Mouse (Mus musculus) retina, postnatal 1 day (tissue): Measurements from ENCODE around the gene Fstl4.
"Not testable (repeated sequence)": the region's sequence is repeated elsewhere in the genome, so short reads cannot be mapped to it uniquely, and the experiment has no call there.

Experiments used
- DNase-seq: peaks from one replicate; pipeline ENCODE4 v3.0.0-alpha.2; 2012

The Fstl4 gene

DNA sequence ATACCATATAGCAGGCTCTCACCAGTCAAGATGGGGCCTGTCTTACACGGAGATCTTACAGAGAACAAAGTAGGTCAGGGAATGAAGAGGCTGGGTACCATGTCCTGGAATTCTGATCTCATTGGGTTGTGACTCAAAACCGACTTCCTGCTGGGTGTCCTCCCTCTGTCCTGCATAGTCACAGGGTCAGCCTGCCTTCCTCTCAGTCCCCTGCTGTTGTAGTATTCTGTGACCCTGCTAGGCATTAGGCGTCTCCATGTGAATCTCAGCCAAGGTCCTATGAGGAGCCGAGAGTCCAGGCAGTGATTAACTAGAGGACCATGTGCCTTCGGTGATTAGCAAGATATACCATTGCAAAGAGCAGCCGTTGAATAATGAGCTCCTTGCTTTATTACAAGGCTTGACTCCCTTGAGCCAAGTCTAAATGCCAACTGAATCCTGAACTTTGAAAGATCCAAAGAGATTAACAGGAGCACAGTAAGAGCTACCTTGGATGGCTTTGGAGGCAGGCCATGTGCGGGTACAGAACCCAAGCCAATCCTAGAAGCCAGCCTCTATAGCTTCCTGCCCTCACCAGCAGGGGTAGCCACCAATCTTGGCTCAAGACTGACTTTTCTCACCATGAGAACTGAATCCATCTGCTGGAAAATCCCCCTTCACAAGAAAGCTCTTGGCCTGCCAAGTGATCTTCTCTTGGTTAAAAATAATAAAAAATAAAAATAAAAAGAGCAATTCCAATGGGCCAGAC, 264.2 kb downstream of the Fstl4 start:
- DNase-seq = no peak

DNA sequence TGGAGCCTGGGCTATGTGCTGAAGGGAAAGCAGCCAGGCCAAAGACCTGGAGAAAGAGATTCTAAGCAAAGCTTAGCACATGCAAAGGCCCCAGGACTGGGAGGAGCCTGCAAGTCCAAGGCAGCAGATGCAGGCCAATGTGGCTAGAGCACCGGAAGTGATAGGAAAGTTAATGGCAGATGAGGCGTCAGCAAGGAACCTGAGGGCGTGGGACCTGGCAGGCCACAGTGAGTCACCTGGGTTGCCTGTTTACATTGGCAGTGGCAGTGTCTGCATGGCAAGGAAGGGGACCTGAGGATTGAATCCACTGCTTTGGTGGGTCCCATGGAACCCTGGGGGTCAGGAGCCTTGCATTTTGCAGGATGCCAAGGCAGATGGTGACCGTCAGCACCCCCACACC, 267.3 kb downstream of the Fstl4 start:
- no peak for DNase-seq

DNA sequence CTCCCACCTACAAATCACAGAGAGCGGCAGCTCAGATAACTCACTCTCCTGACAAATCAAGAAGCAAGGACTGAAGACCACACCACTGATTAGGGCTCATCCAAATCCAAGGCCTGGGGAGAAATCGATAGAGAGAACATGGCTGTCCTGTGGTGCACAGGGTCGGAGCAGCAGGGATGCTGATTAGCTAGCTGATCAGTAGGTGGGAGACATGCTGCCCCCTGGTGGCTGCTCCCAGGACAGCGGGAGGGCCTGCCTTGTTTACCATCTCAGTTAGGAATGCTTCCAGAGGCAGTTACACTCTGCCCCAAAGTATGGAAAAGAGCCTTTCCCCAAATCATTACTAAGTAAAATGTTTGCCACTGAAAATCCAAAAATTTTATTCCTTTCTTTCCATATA, 267.9 kb downstream of the Fstl4 start:
- peak; percentile 80 for DNase-seq

DNA sequence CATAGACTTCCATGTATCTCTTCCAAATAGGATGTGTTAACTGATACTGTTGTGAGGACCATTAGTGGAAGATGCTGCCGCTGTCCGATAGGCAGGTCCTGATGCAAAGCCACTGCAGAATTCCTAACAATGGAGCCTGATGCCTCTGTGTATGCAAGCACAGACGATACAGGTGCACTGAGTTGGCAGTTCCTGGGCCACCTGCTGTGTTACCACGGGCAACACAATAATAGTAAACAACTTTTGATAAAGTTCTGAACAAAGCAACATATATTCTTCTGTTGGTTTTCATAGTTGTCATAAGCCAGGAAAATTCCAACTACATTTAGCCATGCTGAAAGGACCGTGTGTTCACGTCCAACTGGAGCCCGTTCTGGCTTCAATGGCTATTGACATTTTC, 271.0 kb downstream of the Fstl4 start:
- no peak for DNase-seq

DNA sequence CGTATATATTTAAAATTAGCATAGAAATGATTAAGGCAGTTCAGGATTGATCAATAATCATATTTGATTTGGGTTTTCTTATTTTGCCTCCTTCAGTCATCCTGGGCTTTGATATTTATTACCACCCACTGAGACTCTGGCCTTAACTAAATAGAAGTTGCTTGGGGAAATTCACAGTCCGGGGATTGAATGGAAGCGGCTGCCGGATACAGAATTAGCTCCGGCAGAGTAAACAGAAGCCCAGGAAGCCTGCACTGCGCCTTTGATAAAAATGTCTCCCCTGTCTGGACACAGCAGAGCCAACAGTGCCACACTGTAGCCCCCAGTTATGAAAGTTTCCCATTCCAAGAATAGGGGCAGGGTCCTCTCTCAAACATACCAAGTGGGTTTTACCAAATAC, 282.4 kb downstream of the Fstl4 start:
- peak; percentile 47 for DNase-seq

DNA sequence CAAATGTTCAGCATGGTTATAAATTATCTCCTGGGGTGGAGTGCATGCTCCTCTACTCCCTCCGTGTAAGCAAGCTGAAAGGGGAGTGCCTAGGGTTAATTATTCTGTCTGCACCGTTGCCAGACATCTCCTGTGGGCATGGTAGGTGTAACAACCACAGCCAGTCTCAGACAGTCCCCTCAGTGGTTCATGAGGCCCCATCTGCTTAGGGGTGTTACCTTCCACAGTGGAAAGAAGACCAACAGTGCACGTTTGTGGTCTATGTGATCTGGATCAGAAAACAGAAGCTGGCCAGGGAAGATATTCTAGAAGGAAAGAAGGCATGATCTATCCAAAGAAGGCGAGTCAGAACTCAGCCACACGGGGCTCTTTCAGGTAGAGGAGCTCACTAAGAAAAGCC, 289.7 kb downstream of the Fstl4 start:
- no peak for DNase-seq

DNA sequence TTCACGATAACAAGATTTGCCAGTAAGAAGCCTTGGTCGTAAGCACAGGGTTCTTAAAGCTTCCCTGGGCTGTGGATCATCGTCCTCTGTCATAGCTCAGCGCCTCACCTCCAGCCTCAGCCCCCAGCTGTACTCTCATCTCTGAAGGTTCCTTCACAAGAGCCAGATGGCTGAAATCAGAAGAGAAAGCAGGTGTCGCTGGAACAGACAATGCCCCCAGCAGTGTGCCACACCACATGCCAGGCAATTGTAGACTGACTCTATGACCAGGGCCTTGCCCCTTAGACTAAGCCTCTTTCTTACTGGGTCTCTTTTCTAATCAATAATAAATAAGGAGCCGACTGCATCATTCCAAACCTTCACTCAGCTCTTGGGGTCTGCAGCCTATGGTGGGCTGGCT, 291.5 kb downstream of the Fstl4 start:
- DNase-seq = no peak

DNA sequence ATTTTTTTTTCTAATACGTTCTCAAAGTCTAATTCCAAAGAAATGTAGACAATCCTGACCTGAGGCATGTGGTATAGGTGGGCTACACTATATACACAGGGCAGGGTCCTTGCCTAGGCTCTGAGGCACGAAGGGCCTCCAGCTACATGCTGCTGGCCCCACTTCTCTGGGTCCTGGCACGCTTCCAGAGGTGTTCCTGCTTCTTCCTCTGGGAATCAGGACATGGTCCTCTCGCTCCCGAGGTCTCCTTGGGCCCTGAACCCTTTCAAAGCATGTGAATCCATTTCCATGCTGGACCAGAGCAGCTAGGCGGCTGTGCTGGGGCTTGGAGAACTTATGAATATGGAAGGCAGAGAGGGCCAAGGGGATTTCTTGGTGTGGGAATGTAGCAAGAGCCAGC, 292.3 kb downstream of the Fstl4 start:
- DNase-seq = no peak

DNA sequence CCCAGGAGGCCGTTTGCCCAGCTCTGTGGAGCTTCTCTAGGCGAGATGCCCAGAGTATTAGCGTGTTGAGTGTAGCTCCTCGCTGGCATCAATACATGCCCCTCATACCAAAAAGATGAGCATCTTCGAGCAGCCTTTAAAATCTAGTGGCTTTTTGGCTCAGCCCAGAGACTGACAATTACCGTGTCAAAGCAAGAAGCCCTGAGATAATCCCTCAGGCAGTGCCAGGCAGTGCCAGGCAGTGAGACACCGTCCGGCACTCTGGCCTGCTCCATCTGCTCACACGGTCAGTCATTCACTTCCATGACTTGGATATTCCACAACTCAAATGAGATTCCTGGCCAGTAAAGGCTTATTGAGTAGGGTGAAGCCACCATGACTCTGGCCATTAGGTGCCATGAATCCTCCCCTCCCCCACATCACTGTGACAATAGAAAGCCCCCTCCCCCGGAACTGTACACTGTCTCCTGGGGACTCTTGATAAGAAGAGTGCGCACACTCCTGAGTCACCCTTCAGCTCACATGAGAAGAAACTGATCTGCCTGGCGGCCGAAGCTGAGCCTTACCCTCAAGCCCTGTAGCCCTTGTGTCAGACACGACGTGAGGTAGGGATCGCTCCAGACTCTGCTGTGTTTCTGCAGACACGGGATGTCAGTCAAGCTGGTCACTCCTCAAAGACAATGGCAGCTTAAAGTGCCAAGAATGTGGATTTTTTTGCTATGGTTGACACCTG, 293.6 kb downstream of the Fstl4 start:
- DNase-seq = no peak

DNA sequence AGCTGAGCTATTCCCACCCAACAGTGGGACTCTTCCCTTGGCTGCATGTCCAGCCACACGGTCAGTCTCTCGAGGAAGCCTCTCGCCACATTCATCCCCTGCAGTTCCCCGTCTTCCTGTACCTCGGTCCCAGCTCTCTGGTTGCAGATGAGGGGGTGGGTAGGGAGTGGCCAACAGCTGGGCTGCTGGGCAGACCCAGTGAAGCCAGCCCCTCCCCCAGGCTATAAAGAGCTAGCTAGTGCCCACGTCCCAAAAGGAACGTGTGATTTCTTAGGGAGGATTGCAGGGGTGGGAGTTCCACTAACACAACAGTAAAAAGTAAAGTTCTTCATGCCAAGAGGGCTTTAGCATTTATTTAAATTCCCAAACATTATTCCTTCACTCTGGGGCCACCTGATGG, 294.1 kb downstream of the Fstl4 start:
- no peak for DNase-seq

DNA sequence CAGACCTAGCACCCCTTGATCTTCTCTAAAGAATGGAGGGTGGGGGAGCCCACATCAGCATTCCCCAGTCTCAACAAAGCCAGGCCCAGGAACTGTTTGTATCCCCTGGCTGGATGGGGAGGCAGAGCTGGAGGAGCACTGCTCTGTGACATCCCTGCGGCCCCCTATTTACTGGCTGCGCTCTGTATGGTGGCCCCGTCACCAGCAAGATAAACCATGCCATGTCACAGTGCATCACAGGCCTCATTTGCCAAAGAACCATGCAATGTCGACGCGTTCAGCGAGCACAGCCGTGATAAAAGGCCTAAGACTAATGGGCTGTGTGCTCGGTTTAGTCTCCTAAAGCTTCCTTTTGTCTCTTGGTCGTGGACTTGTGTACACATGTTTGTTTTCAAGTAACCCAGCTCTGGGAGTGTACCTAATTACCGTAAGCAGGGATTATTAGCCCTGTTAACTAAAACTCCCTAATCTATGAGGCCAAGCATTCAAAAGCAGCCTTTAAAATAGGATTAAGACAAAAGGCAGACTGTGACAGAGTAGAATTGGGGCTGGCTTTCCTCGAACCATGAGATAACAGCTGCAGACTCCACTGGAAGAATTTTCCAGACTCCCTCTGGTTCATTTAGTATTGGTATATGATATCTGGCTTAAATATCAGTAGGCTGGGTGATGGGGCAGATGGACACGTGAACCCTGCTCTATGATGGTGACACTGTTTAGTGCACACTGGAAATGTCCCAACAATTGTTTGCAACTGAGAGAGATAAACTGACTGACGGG, 303.5 kb downstream of the Fstl4 start:
- peak; percentile 88 for DNase-seq

DNA sequence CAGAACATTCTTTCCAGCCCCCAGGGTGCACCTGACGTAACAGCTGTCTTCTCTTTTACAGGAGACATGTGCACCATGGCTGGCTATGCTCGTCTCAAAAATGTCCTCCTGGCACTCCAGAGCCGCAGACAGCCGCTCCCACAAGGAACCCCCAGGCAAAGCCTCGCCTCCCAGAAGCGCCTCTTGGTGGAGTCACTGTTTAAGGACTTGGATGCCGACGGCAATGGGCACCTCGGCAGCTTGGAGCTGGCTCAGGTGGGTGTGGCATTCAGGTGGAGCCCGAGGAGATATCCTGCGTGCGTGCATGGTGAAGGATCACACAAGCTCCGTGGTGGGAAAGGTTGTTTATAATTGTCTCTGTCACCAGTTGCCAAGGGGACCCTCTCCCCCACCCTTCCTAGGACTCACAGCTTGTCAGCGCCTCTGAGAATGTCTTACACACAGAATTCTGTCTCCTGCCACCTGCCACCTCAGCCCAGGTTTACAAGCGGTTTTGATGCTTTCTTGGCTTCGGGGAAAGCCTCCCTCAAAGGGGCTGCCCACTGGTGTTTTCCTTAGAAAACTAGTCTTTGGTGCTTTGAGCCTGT, 304.1 kb downstream of the Fstl4 start:
- no peak for DNase-seq

DNA sequence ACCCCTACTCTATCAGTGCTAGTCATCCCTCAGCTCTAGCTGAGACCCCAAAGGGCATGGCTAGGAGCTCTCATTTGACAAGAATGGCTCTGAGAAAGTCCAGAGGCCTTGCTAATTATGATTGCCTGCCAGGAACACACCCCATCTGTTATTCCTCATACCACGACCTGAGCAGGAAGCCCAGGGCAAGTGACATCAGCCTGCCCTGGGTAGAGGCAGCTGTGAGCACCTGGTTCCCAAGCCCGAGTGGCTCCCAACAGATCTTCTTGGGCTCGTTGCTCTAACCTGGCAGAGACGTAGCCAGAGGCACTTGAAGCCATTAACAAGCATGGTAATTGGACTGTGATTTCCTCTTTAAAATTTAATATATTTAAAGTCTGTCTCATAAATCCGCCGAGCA, 305.3 kb downstream of the Fstl4 start:
- no peak for DNase-seq

DNA sequence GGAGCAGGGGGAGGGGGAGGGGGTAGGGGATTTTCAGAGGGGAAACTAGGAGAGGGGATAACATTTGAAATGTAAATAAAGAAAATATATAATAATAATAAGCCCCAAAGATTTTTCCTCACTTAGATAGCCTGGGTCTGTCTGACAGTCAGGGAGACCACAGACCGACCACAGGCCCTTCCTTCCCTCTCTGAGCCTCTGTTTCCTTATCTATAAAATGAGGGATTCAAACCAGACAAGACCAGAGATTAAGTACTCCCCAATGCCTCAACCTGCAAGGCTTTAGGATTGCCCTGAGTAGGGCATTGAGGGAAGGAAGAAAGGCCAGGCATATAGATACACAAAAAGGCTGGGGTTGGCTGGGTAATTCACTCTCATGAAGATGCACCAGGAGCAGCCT, 307.2 kb downstream of the Fstl4 start:
- DNase-seq = no peak

DNA sequence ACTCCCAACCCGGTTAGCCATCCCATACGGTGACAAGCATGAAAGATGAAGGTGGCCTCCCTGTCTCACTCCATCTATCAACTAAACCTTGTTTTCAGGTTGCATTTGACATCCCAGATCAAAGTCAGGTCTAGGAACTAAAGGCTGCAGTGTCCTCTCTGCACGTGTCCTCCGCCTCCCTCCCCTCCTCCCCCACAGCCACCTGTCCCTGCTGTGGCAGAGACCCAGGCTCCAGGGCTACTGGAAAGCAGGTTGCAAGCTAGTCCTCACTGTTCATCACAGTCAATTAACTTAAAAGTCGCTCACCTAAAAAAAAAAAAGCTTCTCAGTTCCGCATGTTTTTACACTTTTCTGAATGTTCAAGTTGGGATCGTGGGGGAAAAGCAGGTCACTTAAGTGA, 313.2 kb downstream of the Fstl4 start:
- DNase-seq = no peak

DNA sequence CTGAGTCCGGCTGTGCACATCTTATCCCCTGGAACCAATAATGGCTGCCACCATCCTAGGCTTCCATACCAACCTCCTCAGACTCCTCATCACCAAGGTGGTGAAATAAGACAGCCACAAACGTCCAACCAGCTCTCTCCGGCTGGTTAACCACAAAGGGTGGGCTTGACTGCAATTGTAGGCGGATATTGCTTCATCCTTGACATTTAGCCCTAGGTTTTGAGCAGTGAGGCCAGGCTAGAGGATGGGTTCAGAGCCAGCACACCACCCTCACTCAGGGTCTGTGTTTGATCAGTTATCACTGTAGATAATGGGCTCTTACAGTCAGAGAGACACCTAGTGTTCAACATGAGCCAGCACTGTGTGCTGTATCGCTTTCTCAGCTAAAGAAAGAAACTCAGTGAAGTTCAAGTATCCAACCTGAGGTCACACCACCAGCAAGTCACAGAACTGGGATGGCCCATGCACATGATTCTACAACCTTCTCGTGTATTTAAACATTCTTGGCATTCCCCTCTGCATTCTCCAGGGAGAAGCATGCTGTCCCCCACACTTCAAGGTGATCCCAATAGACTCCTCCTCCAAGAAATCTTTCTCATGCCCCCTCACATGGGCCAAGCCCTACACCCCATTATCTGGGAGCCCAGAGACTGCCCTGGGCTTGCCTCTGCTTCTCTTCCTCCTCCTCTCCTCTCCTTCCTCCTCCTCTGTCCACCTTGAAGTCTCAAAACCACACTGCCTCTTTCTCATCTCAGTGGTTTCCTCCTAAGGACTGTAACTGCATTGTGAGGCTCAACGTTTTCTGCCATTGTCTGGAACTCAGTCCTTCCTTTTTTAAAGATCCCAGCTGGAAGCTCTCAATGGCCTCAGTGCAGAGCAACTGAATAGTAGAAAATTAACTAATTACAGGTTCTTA, 314.2 kb downstream of the Fstl4 start:
- no peak for DNase-seq

DNA sequence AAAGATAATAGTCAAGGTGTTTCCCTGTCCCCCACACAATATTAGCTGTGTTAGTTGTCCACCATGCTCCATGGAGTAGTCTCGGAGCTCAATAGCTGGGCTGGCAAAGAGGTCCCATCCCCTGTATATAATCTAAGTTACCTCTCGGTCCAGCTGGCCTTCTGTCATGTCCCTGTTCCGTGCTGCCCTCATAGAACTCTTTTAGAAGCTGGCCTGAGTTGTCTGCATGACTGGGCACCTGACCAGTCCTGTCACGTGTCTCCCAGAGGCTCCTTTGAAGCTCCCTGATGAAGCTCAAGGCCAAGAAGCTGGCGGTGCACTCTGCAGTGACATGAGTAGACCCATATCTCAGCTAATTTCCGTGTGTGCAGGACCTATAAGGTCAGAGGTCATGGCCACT, 316.9 kb downstream of the Fstl4 start:
- DNase-seq = no peak

DNA sequence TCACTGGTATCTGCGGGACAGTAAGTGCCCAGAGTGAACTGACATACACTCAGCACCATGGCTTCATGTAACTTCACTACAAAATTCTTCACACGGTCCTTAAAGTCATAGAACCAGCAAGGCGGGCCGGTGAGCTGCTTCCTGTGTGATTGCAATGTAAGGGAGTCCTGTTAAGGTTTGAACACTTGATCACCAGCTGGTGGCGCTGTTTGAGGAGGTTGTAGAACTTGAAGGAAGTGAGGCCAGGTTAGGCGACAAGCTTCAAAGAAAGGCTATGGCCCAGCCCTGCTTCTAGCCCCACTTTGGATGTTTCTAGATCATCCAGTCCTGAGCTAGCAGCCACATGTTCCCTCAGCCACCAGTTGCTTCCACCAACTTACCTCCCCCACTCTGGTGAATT, 320.9 kb downstream of the Fstl4 start:
- DNase-seq = peak; percentile 40

DNA sequence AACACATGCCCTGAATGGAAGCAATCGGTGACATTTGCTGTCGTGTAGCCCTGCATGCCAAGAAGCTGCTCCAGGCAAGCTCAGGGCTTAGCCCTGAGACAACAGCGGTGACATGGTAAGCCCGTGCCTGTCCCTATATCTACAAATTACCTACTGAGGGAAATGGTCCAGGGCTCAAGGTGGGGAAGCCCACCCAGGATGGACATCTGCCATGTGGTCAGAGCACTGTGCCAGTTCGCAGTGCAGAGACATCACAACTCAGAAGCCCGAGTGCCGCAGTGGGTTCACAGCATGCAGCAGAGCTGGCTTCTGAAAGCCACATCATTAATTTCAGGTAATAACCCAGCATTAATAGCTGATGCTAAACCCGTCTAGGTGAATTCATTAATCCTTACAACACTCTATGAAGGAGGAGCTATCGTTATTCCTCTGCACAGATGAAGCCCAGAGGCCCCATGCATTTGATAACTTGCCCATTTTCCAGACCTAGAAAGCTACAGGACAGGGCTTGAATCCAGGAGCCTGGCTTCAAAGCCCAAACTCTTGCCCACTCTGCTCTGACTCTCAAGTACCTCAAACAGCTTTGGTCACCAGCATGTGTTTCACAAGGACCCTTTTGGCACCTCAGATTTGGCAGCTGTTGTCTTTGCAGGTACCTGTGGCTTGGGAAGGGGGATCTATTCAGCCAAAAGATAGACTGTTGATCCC, 321.6 kb downstream of the Fstl4 start:
- no peak for DNase-seq

DNA sequence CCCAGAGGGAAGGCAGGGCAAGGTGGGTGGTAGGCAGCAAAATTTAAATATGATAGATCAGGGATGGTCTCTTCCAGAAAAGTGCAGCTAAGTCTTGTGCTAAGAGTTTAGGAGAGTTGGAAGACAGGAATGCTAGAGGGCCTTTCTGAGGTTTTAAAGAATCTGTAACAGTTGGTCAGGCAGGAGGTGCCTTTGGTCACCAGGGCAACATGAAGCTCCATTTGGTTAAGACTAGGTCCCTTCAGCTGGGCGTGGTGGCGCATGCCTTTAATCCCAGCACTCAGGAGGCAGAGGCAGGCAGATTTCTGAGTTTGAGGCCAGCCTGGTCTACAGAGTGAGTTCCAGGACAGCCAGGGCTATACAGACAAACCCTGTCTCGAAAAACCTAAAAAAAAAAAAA, 323.5 kb downstream of the Fstl4 start:
- DNase-seq = not testable (repeated sequence)

DNA sequence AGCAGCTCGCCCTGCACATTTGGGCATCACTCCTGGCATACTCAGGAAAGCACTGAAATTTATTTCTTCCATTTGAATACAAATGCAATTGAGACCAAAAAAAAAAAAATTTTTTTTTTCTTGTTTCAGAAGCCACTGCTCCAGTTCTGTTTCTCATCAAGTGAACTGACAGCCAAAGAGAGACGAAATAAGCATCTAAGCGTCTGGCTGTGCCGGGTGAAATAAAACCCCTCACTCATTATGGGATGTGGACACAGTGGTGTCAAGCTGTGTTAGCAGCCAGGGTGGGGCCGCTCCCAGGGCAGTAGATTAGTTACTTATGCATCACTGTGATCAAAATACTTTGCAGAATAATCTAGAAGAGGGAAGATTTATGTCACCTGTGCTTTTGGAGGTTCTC, 327.2 kb downstream of the Fstl4 start:
- DNase-seq = no peak

DNA sequence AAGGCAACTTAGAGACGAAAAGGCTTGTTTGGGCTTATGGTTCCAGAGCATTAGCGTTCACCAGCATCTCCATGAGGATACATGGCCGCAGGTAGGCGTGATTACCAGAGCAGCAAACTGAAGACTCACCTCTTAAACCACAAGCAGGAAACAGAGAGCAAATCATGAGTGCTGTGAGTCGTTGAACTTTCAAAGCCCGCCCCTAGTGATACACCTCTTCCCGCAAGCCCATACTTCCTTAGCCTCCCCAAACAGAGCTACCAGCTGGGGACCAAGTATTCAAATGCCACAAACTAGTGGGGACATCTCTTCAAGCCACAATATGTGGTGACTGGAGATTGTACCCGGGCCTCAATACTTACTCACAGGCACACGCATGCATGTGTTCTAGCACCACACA, 332.4 kb downstream of the Fstl4 start:
- DNase-seq = no peak
